Mouse (Mus musculus) kidney, embryonic 16.5 days (tissue): ENCODE data around the gene Fasl. TPM values are rescaled to one million over a fixed set of nuclear protein-coding genes. Genes with fewer than 3 reads are reported as not detected.

Experiments
- ATAC-seq: fragments of 200-750 bp; cut with Nextera tagmentation; 2 replicates; pipeline ENCODE4 v1.8.0; 2017; ENCODE audit warnings: moderate TSS enrichment; ENCODE audit not compliant: low FRiP score, low TSS enrichment
- H3K27ac ChIP-seq: fragments of 300-500 bp; sonication (generic); 2 replicates; pipeline ENCODE4 v1.5.1; 2014; ENCODE audit warnings: low read length
- H3K27me3 ChIP-seq: fragments of 300-500 bp; sonication (generic); 2 replicates; pipeline ENCODE4 v1.6.1; 2014; ENCODE audit warnings: low read length, control low read depth, mixed read lengths; ENCODE audit not compliant: insufficient read depth
- H3K36me3 ChIP-seq: fragments of 300-500 bp; sonication (generic); 2 replicates; pipeline ENCODE4 v1.6.1; 2014; ENCODE audit warnings: low read length, control low read depth, mixed read lengths; ENCODE audit not compliant: insufficient read depth
- H3K4me1 ChIP-seq: fragments of 300-500 bp; sonication (generic); 2 replicates; pipeline ENCODE4 v1.6.1; 2014; ENCODE audit warnings: low read length, control low read depth, mixed read lengths; ENCODE audit not compliant: insufficient read depth
- H3K4me2 ChIP-seq: fragments of 300-500 bp; sonication (generic); replicated peaks from 2 replicates; pipeline ENCODE4 v1.6.1; 2014; ENCODE audit warnings: low read depth, low read length
- H3K4me3 ChIP-seq: fragments of 300-500 bp; sonication (generic); 2 replicates; pipeline ENCODE4 v1.5.1; 2014; ENCODE audit warnings: mild to moderate bottlenecking, low read length
- H3K9ac ChIP-seq: fragments of 300-500 bp; sonication (generic); replicated peaks from 2 replicates; pipeline ENCODE4 v1.6.1; 2014; ENCODE audit warnings: low read length
- H3K9me3 ChIP-seq: fragments of 300-500 bp; sonication (generic); 2 replicates; pipeline ENCODE4 v1.6.1; 2016; ENCODE audit warnings: low read length, control low read depth
- WGBS: fragments of 180-500 bp; shearing (Covaris S2); extraction: QIAGEN DNeasy Blood & Tissue Kit; methylation state at CpG from one replicate; pipeline ENCODE4 v1.1.7; 2014; 5-methylcytosine and 5-hydroxymethylcytosine counted together
- polyA plus RNA-seq: library from polyadenylated mRNA; unstranded; fragments of >200 nt; fragmentation: Nextera tagmentation; extraction: Ambion mirVana; gene quantifications from 2 replicates; pipeline ENCODE4 v1.2.1, GENCODE M21; 2015

Fasl gene
- polyA plus RNA-seq, 1 experiment from 2014 or later = not detected

DNA sequence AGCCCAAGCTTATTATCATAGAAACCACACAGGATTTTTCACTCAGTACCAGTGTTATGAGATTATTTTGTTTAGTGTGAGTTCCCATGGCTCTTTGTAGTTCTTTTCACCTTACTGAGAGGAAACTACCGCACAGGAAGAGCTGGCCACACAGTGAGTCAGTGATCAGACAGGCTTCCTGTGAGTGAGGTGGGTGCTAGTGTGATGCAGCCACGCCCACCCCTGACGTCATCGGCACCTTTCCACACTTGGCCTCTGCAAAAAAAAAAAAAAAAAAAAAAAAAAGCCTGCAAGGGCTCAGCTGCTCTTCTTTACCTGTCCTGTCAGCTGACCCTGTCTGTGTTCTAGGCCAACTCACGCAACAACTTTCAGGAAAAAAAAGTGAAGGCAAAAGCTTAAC, 21.6 kb downstream of the Fasl start:
- WGBS = 54% methylated on average over 5 of the region's 5 CpGs
- Histone ChIP-seq H3K9ac (no peak overlapping the region), H3K27me3 (no peaks in the 10 kb centered on the region), H3K36me3 (no peaks in the 10 kb centered on the region), H3K4me2 (no peak overlapping the region), H3K4me1 (no peaks in the 10 kb centered on the region), H3K27ac (no peak overlapping the region), H3K4me3 (no peak overlapping the region), H3K9me3 (no peaks in the 10 kb centered on the region)
- ATAC-seq = no peak

DNA sequence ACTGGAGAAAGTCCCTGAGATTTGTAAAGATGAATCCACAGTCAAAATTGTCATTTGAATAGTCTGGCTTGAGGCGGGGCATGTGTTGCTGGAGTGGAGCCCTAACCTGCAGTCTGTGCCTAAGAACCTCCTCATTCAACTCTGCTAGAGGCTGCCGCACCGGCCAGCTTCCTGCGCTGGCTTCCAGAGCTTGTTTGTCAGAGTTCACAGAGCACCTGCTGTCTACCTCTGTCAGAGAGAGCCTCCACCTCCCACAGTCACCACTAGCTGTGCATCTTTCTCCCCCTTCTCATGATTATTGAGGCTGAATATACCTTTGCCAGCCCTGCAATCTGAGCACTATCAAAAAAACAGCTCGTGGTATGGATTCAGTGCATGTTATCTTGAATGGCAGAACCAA, 22.4 kb downstream of the Fasl start:
- WGBS = 45% methylated on average over 5 of the region's 5 CpGs
- Histone ChIP-seq H3K27ac (no peak overlapping the region), H3K9me3 (no peaks in the 10 kb centered on the region), H3K4me3 (no peak overlapping the region), H3K4me1 (no peaks in the 10 kb centered on the region), H3K9ac (no peak overlapping the region), H3K27me3 (no peaks in the 10 kb centered on the region), H3K4me2 (no peak overlapping the region), H3K36me3 (no peaks in the 10 kb centered on the region)
- no peak for ATAC-seq

DNA sequence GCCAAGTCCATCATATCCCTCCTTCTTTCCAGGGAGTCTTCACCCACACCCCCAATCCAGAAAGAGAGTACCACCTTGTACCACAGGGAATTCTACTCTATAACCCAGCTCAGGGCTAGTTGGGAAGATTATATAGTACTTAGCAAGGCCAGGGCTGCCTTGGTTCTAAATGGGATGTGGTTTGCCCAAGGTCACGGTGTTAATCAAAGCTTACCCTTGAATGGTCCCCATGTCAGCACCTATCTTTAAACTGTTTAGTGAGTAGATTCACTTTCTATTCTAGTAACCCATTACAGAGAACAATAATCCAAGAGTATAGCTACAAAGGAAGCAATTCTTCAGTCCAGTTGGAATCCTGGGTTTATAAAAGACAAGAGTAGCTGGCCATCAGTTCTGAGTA, 23.3 kb downstream of the Fasl start:
- Histone ChIP-seq H3K27me3 (no peaks in the 10 kb centered on the region), H3K36me3 (no peaks in the 10 kb centered on the region), H3K27ac (no peak overlapping the region), H3K9me3 (no peaks in the 10 kb centered on the region), H3K9ac (no peak overlapping the region), H3K4me2 (no peak overlapping the region), H3K4me3 (no peak overlapping the region), H3K4me1 (no peaks in the 10 kb centered on the region)
- no peak for ATAC-seq
- 92% methylated on average over 1 of the region's 1 CpGs for WGBS

DNA sequence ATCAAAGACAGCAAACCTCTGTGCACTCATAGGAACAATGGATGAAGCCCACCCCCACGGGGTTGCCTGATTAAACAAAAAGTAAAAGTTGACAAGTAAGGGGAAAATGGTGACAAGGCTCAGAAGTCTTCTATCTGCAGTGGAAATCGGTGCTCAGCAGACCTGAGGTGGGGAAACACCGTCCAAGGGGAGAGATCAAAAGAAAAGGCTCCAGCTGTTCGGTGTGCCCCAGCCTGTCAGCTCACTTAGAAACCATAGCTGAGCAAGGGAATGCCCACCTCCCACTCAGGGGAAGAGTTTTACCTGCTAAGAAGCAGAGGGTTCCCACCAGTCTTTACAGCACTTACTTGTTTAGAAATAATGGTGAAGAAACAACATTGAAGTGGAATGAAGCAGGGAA, 26.7 kb downstream of the Fasl start:
- no peaks in the 10 kb centered on the region for H3K9me3 ChIP-seq
- no peak for ATAC-seq
- H3K4me3 ChIP-seq = no peak overlapping the region
- H3K27ac ChIP-seq = no peak overlapping the region
- H3K4me2 ChIP-seq = no peak overlapping the region
- 29% methylated on average over 4 of the region's 4 CpGs for WGBS
- H3K27me3 ChIP-seq = no peaks in the 10 kb centered on the region
- no peak overlapping the region for H3K9ac ChIP-seq
- no peaks in the 10 kb centered on the region for H3K36me3 ChIP-seq
- H3K4me1 ChIP-seq = no peaks in the 10 kb centered on the region

DNA sequence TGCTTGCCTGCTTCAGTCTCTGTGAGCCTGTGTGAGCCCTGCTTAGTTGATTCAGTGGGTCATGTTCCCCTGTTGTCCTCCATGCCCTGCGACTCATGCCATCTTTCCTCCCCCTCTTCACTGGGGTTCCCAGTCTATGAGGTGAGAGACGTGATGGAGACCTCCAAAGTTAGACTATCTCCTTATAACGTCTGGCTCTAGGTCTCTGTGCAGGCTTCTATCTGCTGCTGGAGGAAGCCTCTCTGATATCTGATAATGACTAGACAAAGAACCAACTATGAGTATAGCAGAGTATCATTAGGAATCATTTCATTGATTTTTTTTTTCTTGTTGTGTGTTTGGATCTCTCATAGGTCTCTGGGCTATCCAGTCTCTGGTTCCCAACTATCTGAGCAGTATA, 31.7 kb downstream of the Fasl start:
- Histone ChIP-seq H3K4me2 (no peak overlapping the region), H3K9me3 (no peaks in the 10 kb centered on the region), H3K4me1 (no peaks in the 10 kb centered on the region), H3K36me3 (no peaks in the 10 kb centered on the region), H3K27me3 (no peaks in the 10 kb centered on the region), H3K27ac (no peak overlapping the region), H3K9ac (no peak overlapping the region), H3K4me3 (no peak overlapping the region)
- 82% methylated on average over 3 of the region's 3 CpGs for WGBS
- no peak for ATAC-seq

DNA sequence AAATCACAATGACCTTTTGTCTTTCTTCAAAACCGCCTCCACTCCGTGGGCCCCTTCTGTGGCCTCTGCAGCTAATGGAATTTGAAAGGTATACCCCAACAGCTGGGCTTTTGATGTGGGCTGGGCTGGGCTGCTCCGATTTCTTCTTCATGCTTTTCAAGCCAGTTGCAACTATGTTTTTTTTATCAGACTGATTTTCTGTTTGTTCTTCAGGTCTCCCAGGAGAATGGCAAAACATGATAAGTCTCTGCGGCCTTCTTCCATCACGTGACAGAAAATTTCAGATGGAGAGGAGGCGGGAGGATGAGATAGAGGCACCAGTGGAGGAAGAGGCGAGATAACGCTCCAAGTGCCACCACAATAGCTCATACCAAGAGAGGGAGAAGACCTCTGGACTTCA, 37.0 kb downstream of the Fasl start:
- ATAC-seq = no peak
- Histone ChIP-seq H3K9me3 (no peaks in the 10 kb centered on the region), H3K4me1 (no peaks in the 10 kb centered on the region), H3K4me3 (no peak overlapping the region), H3K36me3 (no peaks in the 10 kb centered on the region), H3K27me3 (no peaks in the 10 kb centered on the region), H3K9ac (no peak overlapping the region), H3K27ac (no peak overlapping the region), H3K4me2 (no peak overlapping the region)
- WGBS = 53% methylated on average over 8 of the region's 8 CpGs

DNA sequence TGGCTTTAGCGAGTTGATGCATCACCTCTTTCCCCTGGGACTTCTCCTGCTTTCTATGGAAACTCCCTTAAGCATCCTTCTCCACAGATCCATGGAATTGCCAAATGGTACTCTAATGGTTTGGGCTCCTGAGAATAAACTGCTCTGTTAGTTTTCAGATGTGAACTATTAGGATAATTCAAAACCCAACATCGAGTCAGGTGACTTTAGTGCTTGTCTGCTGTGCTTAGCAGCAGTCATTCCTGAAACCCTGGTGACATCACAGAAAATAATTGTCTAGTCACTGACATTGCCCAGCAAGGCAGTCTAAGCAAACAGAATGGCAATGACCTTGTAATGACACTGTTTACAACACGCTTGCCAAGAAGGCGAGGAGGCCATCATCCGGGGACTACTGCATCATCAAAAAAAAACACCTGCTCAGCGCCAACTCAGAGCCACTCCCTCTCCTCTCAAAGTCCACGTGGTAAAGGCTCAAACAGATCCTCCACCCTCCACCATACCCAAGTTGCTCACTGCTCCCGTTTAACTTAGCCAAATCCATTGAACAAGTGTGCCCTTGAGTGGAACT, 37.7 kb downstream of the Fasl start:
- no peak overlapping the region for H3K4me2 ChIP-seq
- H3K27me3 ChIP-seq = no peaks in the 10 kb centered on the region
- H3K4me3 ChIP-seq = no peak overlapping the region
- no peaks in the 10 kb centered on the region for H3K9me3 ChIP-seq
- no peak overlapping the region for H3K9ac ChIP-seq
- 71% methylated on average over 8 of the region's 8 CpGs for WGBS
- ATAC-seq = no peak
- H3K4me1 ChIP-seq = no peaks in the 10 kb centered on the region
- no peaks in the 10 kb centered on the region for H3K36me3 ChIP-seq
- H3K27ac ChIP-seq = no peak overlapping the region

DNA sequence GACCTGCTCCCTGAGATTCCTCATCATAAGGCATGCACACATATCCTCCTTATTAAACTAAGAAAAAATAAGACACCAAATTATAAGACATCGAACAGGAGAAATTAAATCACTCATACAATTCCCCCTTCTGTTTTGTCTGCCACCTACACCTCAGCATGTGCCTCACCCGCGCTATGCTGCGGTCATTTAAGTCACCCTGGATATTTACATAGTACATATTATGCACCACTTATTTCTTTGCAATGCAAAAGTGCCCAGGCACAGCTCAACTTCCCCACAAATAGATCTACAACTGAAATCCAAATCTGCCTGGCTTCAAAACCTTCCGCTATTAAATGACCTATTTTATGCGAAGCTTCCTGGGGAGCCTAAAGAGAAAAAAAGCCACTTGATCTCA, 39.6 kb downstream of the Fasl start:
- Histone ChIP-seq H3K27me3 (no peaks in the 10 kb centered on the region), H3K4me2 (no peak overlapping the region), H3K9ac (no peak overlapping the region), H3K9me3 (no peaks in the 10 kb centered on the region), H3K27ac (no peak overlapping the region), H3K4me1 (no peaks in the 10 kb centered on the region), H3K36me3 (no peaks in the 10 kb centered on the region), H3K4me3 (no peak overlapping the region)
- whole genome bisulfite sequencing = 88% methylated on average over 6 of the region's 6 CpGs
- ATAC-seq = no peak

GRCm38 (mm10) chr1:161748138-161748537, 40.2 kb downstream of the Fasl start:
- no peaks in the 10 kb centered on the region for H3K36me3 ChIP-seq
- H3K4me1 ChIP-seq = peaks cover 1% of the 10 kb centered on the region; the same call in 1 of the 2 replicates
- no peaks in the 10 kb centered on the region for H3K27me3 ChIP-seq
- no peak overlapping the region for H3K27ac ChIP-seq
- 51% methylated on average over 8 of the region's 8 CpGs for WGBS
- no peaks in the 10 kb centered on the region for H3K9me3 ChIP-seq
- no peak for ATAC-seq
- no peak overlapping the region for H3K4me2 ChIP-seq
- H3K4me3 ChIP-seq = no peak overlapping the region
- no peak overlapping the region for H3K9ac ChIP-seq

DNA sequence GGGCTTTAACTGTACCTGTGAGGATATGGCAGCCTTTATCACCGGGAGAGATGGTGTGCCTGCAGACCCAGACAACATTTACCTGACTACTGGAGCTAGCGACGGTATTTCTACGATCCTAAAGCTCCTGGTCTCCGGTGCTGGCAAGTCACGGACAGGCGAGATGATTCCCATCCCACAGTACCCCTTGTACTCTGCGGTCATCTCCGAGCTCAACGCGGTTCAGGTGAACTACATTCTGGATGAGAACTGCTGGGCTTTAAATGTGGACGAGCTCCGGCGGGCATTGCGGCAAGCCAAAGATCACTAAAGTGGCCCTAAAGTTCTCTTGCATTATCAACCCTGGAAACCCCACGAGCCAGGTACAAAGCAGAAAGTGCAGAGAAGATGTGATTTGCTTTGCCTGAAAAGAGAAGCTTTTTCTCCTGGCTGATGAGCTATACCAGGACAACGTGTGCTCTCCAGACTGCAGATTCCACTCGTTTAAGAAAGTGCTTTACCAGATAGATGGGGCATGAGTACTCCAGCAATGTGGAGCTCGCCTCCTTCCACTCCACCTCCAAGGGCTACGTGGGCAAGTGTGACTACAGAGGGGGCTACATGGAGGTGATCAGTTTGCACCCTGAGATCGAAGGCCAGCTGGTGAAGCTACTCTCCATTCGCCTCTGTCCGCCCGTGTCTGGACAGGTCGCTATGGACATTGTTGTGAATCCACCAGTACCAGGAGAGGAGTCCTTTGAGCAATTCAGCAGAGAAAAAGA, 41.6 kb downstream of the Fasl start:
- ATAC-seq = no peak
- H3K4me3 ChIP-seq = no peak overlapping the region

More for the DNA sequence above, 41.6 kb downstream of the Fasl start:
- no peaks in the 10 kb centered on the region for H3K36me3 ChIP-seq
- H3K9me3 ChIP-seq = no peaks in the 10 kb centered on the region
- H3K4me2 ChIP-seq = no peak overlapping the region
- peaks cover 5% of the 10 kb centered on the region; the same call in 1 of the 2 replicates for H3K4me1 ChIP-seq
- no peak overlapping the region for H3K9ac ChIP-seq
- 85% methylated on average over 25 of the region's 25 CpGs for WGBS
- H3K27me3 ChIP-seq = no peaks in the 10 kb centered on the region
- H3K27ac ChIP-seq = no peak overlapping the region
